Mouse (Mus musculus): ENCODE results near the gene Zfyve28. TPM values are rescaled to one million over a fixed set of nuclear protein-coding genes. Genes with fewer than 3 reads are reported as not detected.
A peak's percentile ranks its signal among the peaks of the same experiment; 100 is the strongest.

Gene Zfyve28
- polyA plus RNA-seq, 1 experiment from 2014 or later: 1.4 TPM

GRCm38 (mm10) chr5:34197243-34197642 lies 91.0 kb downstream of the Zfyve28 start:
- WGBS: 71% methylated on average over 4 of the region's 4 CpGs
- Histone ChIP-seq H3K9ac (ENCODE audit: low read length) (no peak overlapping the region), H3K4me2 (ENCODE audit: low read length) (no peak overlapping the region), H3K27me3 (replicated peaks; ENCODE audit: control insufficient read depth, insufficient read depth, low read length) (no peaks in the 10 kb centered on the region), H3K36me3 (ENCODE audit: control insufficient read depth, insufficient read depth, low read length) (no peaks in the 10 kb centered on the region), H3K4me1 (ENCODE audit: control insufficient read depth, insufficient read depth, low read length) (no peaks in the 10 kb centered on the region), H3K9me3 (replicated peaks; ENCODE audit: control insufficient read depth, low read length) (no peaks in the 10 kb centered on the region), H3K4me3 (ENCODE audit: low read depth, low read length) (no peak overlapping the region), H3K27ac (ENCODE audit: low read depth, low read length) (no peak overlapping the region)
- peak; percentile 67 for DNase-seq (ENCODE audit: low spot score)
- ATAC-seq: peak; percentile 72; the same call in 1 of the 2 replicates

- Histone ChIP-seq H3K36me3 (ENCODE audit: control insufficient read depth, insufficient read depth, low read length) (no peaks in the 10 kb centered on the region), H3K4me2 (ENCODE audit: low read length) (no peak overlapping the region), H3K27me3 (replicated peaks; ENCODE audit: control insufficient read depth, insufficient read depth, low read length) (no peaks in the 10 kb centered on the region), H3K4me3 (ENCODE audit: low read depth, low read length) (no peak overlapping the region), H3K4me1 (ENCODE audit: control insufficient read depth, insufficient read depth, low read length) (no peaks in the 10 kb centered on the region), H3K9me3 (replicated peaks; ENCODE audit: control insufficient read depth, low read length) (no peaks in the 10 kb centered on the region), H3K27ac (ENCODE audit: low read depth, low read length) (no peak overlapping the region), H3K9ac (ENCODE audit: low read length) (no peak overlapping the region)
- WGBS: 83% methylated on average over 7 of the region's 7 CpGs
- ATAC-seq: no peak
- DNase-seq (ENCODE audit: low spot score): no peak
Observed at GRCm38 (mm10) chr5:34196423-34196822, 91.8 kb downstream of the Zfyve28 start.

DNA sequence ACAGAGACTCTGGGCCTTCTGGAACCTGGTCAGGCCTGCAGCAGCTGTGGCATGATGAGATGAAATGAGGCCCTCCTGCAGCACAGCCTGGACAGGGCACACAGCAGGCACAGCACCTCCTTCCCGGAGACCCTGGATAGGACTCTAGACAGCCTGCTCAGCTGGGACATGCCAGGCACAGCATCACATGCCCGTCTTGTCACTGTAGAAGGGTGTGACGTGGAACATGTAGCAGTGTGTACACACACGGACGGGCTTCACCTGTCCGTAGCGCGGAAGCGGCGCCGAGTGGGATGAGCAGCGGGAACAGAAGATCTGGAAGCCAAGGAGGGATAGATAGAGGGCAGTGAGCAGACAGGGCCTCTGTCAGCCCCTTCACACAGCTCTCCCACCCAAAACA lies 92.5 kb downstream of the Zfyve28 start:
- no peak overlapping the region for H3K4me2 ChIP-seq (ENCODE audit: low read length)
- no peaks in the 10 kb centered on the region for H3K36me3 ChIP-seq (ENCODE audit: control insufficient read depth, insufficient read depth, low read length)
- H3K9ac ChIP-seq (ENCODE audit: low read length): no peak overlapping the region
- ATAC-seq: no peak
- no peak overlapping the region for H3K4me3 ChIP-seq (ENCODE audit: low read depth, low read length)
- no peaks in the 10 kb centered on the region for H3K4me1 ChIP-seq (ENCODE audit: control insufficient read depth, insufficient read depth, low read length)
- H3K27ac ChIP-seq (ENCODE audit: low read depth, low read length): no peak overlapping the region
- H3K27me3 ChIP-seq (replicated peaks; ENCODE audit: control insufficient read depth, insufficient read depth, low read length): no peaks in the 10 kb centered on the region
- WGBS: 94% methylated on average over 12 of the region's 12 CpGs
- no peak for DNase-seq (ENCODE audit: low spot score)
- H3K9me3 ChIP-seq (replicated peaks; ENCODE audit: control insufficient read depth, low read length): no peaks in the 10 kb centered on the region

GRCm38 (mm10) chr5:34194975-34195662 lies 93.1 kb downstream of the Zfyve28 start:
- H3K4me3 ChIP-seq (ENCODE audit: low read depth, low read length): no peak overlapping the region
- no peak for ATAC-seq
- 80% methylated on average over 6 of the region's 6 CpGs for WGBS
- H3K27me3 ChIP-seq (replicated peaks; ENCODE audit: control insufficient read depth, insufficient read depth, low read length): no peaks in the 10 kb centered on the region
- no peak overlapping the region for H3K4me2 ChIP-seq (ENCODE audit: low read length)
- no peak overlapping the region for H3K27ac ChIP-seq (ENCODE audit: low read depth, low read length)
- no peak overlapping the region for H3K9ac ChIP-seq (ENCODE audit: low read length)
- H3K36me3 ChIP-seq (ENCODE audit: control insufficient read depth, insufficient read depth, low read length): no peaks in the 10 kb centered on the region
- H3K9me3 ChIP-seq (replicated peaks; ENCODE audit: control insufficient read depth, low read length): no peaks in the 10 kb centered on the region
- H3K4me1 ChIP-seq (ENCODE audit: control insufficient read depth, insufficient read depth, low read length): no peaks in the 10 kb centered on the region
- no peak for DNase-seq (ENCODE audit: low spot score)

- Histone ChIP-seq H3K9me3 (replicated peaks; ENCODE audit: control insufficient read depth, low read length) (no peaks in the 10 kb centered on the region), H3K4me2 (ENCODE audit: low read length) (no peak overlapping the region), H3K27ac (ENCODE audit: low read depth, low read length) (no peak overlapping the region), H3K36me3 (ENCODE audit: control insufficient read depth, insufficient read depth, low read length) (no peaks in the 10 kb centered on the region), H3K4me3 (ENCODE audit: low read depth, low read length) (no peak overlapping the region), H3K4me1 (ENCODE audit: control insufficient read depth, insufficient read depth, low read length) (no peaks in the 10 kb centered on the region), H3K9ac (ENCODE audit: low read length) (no peak overlapping the region), H3K27me3 (replicated peaks; ENCODE audit: control insufficient read depth, insufficient read depth, low read length) (no peaks in the 10 kb centered on the region)
- WGBS: 40% methylated on average over 1 of the region's 1 CpGs
- ATAC-seq (no peak), DNase-seq (ENCODE audit: low spot score) (no peak)
Observed at GRCm38 (mm10) chr5:34194426-34194825, 93.8 kb downstream of the Zfyve28 start.

DNA sequence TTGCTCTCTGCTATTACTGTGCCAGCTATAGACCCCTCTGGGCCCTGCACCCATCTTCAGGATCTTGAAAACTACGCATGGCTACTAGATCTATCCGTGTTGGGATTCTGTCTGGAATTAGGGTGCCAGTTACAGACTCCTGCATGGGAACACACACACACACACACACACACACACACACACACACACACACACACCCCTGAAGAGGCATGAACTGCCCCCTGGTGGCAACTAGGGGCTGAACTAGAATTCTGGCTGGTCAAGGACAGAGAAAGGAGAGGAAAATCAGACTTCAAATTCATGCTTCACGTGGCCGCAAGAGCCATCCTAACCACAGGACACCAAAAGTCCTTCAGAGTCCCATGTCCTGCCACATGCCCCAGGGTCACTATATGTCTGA lies 96.4 kb downstream of the Zfyve28 start:
- H3K27ac ChIP-seq (ENCODE audit: low read depth, low read length): no peak overlapping the region
- ATAC-seq (no peak), DNase-seq (ENCODE audit: low spot score) (no peak)
- no peak overlapping the region for H3K4me2 ChIP-seq (ENCODE audit: low read length)
- H3K9ac ChIP-seq (ENCODE audit: low read length): no peak overlapping the region
- H3K4me3 ChIP-seq (ENCODE audit: low read depth, low read length): no peak overlapping the region
- no peaks in the 10 kb centered on the region for H3K9me3 ChIP-seq (replicated peaks; ENCODE audit: control insufficient read depth, low read length)
- 76% methylated on average over 4 of the region's 4 CpGs for WGBS
- H3K27me3 ChIP-seq (replicated peaks; ENCODE audit: control insufficient read depth, insufficient read depth, low read length): no peaks in the 10 kb centered on the region
- H3K36me3 ChIP-seq (ENCODE audit: control insufficient read depth, insufficient read depth, low read length): no peaks in the 10 kb centered on the region
- H3K4me1 ChIP-seq (ENCODE audit: control insufficient read depth, insufficient read depth, low read length): peaks cover 5% of the 10 kb centered on the region; the same call in 1 of the 2 replicates

- WGBS: 49% methylated on average over 4 of the region's 4 CpGs
- Histone ChIP-seq H3K4me1 (ENCODE audit: control insufficient read depth, insufficient read depth, low read length) (peaks cover 12% of the 10 kb centered on the region), H3K36me3 (ENCODE audit: control insufficient read depth, insufficient read depth, low read length) (no peaks in the 10 kb centered on the region), H3K4me2 (ENCODE audit: low read length) (no peak overlapping the region), H3K9me3 (replicated peaks; ENCODE audit: control insufficient read depth, low read length) (no peaks in the 10 kb centered on the region), H3K27me3 (replicated peaks; ENCODE audit: control insufficient read depth, insufficient read depth, low read length) (no peaks in the 10 kb centered on the region), H3K4me3 (ENCODE audit: low read depth, low read length) (no peak overlapping the region), H3K9ac (ENCODE audit: low read length) (no peak overlapping the region), H3K27ac (ENCODE audit: low read depth, low read length) (no peak overlapping the region)
- ATAC-seq: no peak
- DNase-seq (ENCODE audit: low spot score): no peak
Observed at GRCm38 (mm10) chr5:34191021-34191420, 97.2 kb downstream of the Zfyve28 start.

DNA sequence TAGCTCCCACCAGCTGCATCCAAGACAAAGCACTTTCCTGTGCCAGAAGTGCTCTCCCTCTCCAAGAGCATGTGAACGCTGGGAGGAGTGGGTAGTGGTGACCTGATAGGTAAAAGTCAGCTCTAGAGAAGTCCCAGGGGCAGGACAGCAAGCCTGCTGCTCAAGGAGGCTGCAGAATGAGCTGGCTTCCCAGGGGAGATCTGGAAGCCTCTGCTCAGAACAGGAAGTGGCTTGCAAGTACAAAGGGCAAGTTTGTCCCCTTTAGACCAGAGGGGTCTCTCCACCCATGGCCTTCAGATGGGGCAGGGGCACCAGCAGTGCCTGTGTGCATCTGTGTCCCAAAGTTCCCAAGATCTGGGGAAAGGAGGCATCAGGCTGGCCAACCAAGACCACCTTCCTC lies 98.7 kb downstream of the Zfyve28 start:
- Histone ChIP-seq H3K27ac (ENCODE audit: low read depth, low read length) (no peak overlapping the region), H3K4me2 (ENCODE audit: low read length) (no peak overlapping the region), H3K4me1 (ENCODE audit: control insufficient read depth, insufficient read depth, low read length) (peaks cover 20% of the 10 kb centered on the region), H3K36me3 (ENCODE audit: control insufficient read depth, insufficient read depth, low read length) (no peaks in the 10 kb centered on the region), H3K27me3 (replicated peaks; ENCODE audit: control insufficient read depth, insufficient read depth, low read length) (no peaks in the 10 kb centered on the region), H3K4me3 (ENCODE audit: low read depth, low read length) (no peak overlapping the region), H3K9ac (ENCODE audit: low read length) (no peak overlapping the region), H3K9me3 (replicated peaks; ENCODE audit: control insufficient read depth, low read length) (no peaks in the 10 kb centered on the region)
- DNase-seq (ENCODE audit: low spot score): no peak
- ATAC-seq: no peak
- 46% methylated on average over 1 of the region's 1 CpGs for WGBS

DNA sequence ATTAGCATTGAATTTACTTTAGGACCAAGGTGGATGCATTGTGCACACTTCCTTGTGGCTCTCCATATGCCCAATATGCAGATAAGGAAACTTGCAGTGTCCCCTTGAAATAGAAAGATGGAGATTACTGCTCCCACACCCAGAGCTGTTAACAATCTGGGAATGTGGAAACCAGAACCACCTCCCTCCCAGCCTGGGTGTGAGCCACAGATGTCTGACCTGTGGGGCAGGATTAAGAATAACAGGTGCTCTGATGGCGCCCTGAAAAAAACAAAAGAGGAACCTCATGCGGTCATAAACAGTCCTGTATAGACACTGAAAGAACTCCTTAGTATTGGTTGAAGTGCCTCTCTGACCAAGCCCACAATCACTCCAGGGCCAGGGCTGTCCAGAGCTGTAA lies 99.4 kb downstream of the Zfyve28 start:
- Histone ChIP-seq H3K27ac (ENCODE audit: low read depth, low read length) (no peak overlapping the region), H3K9ac (ENCODE audit: low read length) (no peak overlapping the region)

More for the DNA sequence above, 99.4 kb downstream of the Zfyve28 start:
- H3K4me2 ChIP-seq (ENCODE audit: low read length): no peak overlapping the region
- no peak overlapping the region for H3K4me3 ChIP-seq (ENCODE audit: low read depth, low read length)
- ATAC-seq: no peak
- no peak for DNase-seq (ENCODE audit: low spot score)
- no peaks in the 10 kb centered on the region for H3K9me3 ChIP-seq (replicated peaks; ENCODE audit: control insufficient read depth, low read length)
- H3K36me3 ChIP-seq (ENCODE audit: control insufficient read depth, insufficient read depth, low read length): peaks cover 4% of the 10 kb centered on the region; the same call in 1 of the 2 replicates
- WGBS: 76% methylated on average over 2 of the region's 2 CpGs
- H3K27me3 ChIP-seq (replicated peaks; ENCODE audit: control insufficient read depth, insufficient read depth, low read length): no peaks in the 10 kb centered on the region
- peaks cover 20% of the 10 kb centered on the region for H3K4me1 ChIP-seq (ENCODE audit: control insufficient read depth, insufficient read depth, low read length)
